Mouse (Mus musculus): ENCODE results near the gene Sec24a.
A peak's percentile ranks its signal among the peaks of the same experiment; 100 is the strongest.
"Not testable (repeated sequence)": the region's sequence is repeated elsewhere in the genome, so short reads cannot be mapped to it uniquely, and the experiment has no call there.

Gene Sec24a

GRCm38 (mm10) chr11:51688330-51689328 is 74.8 kb downstream of the Sec24a start, which contains the start of gene 0610009B22Rik:
Gene 0610009B22Rik, minus strand, starts transcription at chr11:51688874.
- peak; percentile 99 to 100 for DNase-seq (ENCODE audit: low spot score in 2 of 2)

DNA sequence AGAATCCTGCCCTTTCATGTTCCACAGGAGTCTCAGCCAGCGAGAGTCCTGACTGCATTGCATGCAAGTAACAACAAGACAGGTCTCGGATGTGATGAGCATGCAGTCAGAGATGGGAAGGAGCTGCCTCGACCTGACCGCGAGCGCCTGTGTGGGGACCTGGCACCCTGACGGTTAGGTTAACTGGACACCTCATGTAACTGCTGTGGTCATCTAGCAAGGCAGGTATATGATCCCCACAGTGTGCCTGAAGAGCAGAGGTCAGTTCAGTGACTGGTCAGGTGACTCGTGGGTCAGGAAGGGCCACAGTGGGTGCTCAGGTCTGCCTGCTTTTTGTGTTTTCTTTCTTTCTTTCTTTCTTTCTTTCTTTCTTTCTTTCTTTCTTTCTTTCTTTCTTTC is 81.5 kb downstream of the Sec24a start:
- DNase-seq (ENCODE audit: low spot score in 2 of 2), result no peak

DNA sequence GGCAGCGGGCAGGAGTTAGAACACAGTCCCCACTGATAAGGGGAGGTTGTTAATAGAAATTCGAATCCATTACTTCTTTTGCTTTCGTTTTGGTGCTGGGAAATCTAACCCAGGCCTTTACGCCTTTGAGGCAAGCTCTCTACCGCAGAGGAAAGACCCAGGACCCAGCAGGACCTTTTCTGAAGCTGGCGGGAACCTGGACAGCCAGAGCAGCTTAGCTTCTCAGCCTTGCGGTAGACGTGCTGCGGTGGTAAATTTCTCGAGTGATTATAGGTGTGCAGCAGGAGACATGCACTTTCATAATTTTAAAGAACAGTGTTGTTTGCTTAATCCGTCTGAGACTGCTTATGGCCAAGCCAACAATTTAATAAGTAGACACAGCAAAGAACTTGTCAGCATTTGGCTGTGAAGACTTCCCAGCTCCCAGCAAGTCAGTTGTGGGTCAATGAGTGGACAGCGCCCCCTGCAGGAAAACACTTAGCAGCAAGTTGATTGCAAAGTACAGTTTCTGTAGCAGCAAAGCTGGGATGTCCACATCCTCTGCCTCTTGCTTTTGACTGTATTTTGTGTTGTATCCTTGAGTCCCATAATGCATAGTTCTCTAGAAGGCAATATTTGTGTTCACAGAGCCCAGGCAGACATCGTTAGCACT is 82.0 kb downstream of the Sec24a start:
- peak; percentile 50 to 82 for DNase-seq (ENCODE audit: low spot score in 2 of 2)

DNA sequence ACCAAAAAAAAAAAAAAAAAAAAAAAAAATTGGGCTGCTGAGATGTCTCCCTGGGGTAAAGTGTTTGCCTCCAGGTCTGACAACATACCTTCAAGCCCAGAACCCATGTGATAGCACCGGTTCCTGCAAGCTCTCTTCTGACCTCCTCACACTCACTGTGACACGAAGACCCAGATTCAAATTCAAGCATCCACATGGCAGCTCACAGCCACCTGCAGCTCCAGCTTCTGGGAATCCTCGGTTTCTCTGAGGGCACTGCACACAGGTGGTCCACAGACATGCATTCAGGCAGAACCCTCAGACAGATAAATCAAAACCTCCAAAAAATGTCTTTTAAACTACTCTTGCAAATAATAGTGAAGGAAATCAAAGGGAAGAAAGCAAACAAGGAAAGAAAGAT is 84.0 kb downstream of the Sec24a start:
- no peak for DNase-seq (ENCODE audit: low spot score in 2 of 2)

DNA sequence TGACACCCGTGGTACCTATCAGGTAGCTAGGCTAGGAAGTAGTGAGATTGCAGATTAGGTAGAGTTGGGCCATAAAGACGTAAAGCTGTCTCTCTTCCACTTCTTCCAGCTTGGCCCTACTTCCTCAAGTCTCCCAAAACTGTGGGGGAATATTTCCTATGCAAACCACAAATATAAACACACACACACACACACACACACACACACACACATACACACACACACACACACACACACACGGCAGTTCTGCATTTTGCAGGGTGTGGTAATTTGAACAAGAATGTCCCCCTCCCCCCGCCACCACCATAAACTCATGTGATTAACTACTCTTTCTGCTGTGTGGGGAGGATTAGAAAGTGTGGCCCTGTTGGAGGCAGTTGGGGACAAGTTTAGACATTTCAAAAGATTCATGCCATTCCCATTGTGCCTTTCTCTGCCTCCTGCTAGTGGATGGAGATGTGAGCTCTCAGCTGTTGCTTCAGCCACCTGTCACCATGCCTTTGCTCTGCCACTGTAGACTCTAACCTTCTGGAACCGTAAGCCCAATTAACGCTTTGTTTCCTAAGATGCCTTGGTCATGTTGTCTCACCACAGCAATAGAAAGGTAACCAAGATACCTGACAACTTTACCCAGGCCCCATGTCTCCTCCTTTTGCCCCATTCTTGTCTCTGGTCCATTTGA is 85.6 kb downstream of the Sec24a start:
- no peak for DNase-seq (ENCODE audit: low spot score in 2 of 2)

GRCm38 (mm10) chr11:51675386-51675785 is 88.0 kb downstream of the Sec24a start:
- no peak for DNase-seq (ENCODE audit: low spot score in 2 of 2)

DNA sequence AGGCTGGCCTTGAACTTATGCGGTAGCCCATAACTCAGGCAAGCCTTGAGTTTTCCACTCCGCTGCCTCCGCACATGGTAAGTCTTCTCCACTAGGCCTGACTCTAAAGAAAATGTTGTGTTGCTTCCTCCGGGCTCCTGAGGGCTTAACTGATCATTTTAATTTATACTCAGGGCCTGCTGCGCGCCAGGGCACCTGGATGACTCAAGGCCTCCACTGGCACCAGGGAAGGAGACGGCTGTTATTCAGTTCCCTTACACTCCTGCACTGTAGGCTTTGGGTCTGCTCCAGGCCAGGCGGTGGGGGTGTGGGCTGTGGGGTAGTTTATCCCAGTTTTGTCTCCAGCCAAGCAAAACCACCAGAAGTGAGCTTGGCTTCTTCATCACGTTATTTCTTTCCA is 90.1 kb downstream of the Sec24a start:
- DNase-seq (ENCODE audit: low spot score in 2 of 2), result no peak

DNA sequence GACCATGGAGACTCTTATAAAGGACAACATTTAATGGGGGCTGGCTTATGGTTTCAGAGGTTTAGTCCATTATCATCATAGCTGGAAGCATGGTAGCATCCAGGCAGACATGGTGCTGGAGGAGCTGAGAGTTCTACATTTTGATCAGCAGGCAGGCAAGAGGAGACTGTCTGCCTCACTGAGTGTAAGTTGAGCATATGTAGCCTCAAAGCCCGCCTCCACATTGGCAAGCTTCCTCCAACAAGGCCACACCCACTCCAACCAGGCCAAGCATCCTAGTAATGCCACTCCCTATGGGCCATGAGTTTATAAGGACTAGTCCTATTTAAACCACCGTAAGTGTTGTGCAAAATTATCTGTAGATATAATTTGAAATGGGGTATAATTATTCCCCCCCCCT is 92.1 kb downstream of the Sec24a start:
- DNase-seq (ENCODE audit: low spot score in 2 of 2), result no peak

DNA sequence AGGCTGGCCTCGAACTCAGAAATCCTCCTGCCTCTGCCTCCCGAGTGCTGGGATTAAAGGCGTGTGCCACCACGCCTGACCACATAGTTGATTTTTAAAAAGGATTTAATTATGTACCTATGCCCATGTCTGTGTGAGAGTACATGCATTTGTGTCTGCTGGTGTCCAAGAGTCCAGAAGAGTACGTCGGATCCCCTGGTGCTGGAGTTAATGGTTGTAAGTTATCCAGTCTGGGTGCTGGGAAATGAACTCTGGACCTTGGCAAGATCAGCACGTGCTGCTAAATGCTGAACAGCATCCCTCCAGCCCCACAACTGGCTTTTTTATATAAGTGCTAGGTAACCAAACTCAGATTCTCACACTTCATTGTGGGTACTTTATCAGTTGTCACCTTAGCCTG is 92.6 kb downstream of the Sec24a start:
- DNase-seq (ENCODE audit: low spot score in 2 of 2), result no peak

GRCm38 (mm10) chr11:51664747-51665146 is 98.7 kb downstream of the Sec24a start:
- DNase-seq (ENCODE audit: low spot score in 2 of 2), result not testable (repeated sequence)

DNA sequence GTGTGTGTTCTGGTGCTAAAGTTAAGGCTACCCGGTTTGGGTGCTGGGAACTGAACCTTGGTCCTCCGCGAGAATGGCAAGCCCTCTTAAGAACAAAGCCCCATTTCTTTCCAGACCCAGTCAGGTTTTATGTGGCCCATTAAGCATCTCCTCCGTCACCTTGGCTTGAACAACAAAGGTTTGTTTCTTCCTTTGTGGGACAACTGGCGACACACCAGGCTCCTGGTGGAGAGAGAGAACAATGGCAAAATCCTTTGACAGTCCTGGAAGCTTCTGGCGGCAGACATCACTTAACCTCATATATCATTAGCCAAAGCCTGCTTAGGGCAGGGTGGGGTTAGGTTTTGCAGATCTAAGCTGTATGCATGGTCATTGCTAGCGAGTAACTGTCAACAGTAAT is 100.8 kb downstream of the Sec24a start:
- DNase-seq (ENCODE audit: low spot score in 2 of 2), result no peak

DNA sequence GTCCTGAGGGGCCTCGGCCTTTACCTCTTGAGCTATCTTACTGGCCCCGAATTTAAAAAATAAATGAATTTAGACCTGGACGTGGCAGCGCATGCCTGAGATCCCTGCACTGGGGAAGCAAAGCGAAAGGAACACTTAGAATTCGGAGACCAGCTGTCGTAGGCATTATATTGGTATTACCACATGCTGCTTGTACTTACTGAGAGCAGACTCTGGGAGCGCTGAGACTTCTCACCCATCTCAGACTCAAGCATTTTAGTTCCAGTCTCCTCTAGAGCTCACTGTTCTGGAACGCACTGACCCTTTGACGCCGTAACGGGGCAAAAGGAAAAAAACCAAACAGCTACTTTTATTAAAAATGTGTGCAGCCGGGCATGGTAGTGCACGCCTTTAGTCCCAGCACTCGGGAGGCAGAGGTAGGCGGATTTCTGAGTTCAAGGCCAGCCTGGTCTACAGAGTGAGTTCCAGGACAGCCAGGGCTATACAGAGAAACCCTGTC is 101.5 kb downstream of the Sec24a start:
- DNase-seq (ENCODE audit: low spot score in 2 of 2), result no peak

DNA sequence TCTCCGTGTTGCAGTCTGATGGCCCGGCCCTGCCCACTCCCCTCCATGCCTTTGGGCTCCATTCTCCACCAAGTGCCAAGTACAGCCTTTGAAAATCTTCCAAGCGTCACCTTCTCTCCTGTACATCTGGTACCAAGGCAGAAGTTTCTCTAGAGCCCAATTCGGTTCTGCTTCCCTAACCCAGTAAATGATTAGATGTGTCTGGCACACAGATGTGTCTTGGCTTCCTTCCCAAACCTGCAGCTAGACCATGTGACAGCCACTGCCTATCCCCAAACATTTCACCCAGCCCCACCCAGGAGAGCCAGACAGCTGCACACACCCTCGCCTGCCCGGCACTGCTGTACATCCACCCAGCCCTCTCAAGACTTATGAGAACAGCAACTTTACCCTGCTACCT is 104.7 kb downstream of the Sec24a start:
- DNase-seq (ENCODE audit: low spot score in 2 of 2), result peak in 1 of 2 experiments; percentile 55

DNA sequence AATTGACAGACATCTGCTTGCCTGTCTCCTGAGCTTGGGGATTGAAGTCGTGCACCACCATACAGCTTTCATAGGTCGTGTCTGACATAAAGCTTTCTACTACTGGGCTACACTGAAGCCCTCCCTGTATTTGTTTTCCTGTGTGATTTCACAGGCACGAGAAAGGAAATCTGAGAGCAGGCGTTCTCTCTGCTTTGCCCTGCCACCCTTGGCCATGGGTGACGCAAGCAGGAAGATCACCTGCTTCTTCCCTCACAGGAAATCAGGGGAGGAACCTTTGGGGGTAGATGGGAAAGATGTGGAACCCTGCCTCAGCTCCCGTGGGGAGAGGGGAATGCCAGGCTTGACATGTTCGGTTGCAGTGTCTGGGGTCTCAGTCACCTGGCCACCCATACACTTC is 105.1 kb downstream of the Sec24a start:
- no peak for DNase-seq (ENCODE audit: low spot score in 2 of 2)

DNA sequence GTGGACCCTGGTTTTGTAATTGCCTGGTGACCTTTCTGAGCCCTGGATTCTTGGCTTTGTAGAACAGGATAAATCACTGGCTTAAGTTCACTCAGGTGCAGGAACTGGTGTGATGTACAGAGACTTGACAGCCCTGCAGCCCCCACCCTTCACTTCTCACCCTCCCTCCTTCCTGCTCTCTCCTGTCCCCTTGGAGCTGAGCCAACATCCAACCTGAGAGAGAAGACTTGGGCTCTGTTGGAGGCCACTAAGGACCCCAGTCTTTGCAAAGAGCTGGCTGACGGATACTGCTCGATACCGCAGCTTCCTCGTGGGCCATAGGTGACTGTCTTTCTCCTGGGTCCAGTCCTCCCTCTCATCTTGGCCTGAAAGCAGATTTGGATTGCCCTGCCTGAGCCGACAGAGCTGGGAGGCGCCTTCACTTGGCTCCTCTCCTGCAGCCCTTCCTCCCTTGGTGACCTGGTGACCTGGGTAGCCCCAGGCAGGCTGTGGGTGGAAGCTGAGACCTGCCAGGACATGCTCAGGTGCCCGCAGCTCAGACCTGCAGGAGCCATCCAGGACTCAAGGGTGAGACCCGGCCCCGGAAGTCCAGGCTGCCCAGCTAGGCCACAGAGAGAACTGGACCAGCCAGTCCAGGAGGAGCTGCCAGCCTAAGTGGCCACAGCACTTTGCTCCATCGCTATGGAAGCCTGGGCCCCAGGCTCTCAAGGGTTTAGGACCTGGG is 106.5 kb downstream of the Sec24a start:
- DNase-seq (ENCODE audit: low spot score in 2 of 2), result no peak

GRCm38 (mm10) chr11:51654891-51655290 is 108.5 kb downstream of the Sec24a start:
- no peak for DNase-seq (ENCODE audit: low spot score in 2 of 2)

DNA sequence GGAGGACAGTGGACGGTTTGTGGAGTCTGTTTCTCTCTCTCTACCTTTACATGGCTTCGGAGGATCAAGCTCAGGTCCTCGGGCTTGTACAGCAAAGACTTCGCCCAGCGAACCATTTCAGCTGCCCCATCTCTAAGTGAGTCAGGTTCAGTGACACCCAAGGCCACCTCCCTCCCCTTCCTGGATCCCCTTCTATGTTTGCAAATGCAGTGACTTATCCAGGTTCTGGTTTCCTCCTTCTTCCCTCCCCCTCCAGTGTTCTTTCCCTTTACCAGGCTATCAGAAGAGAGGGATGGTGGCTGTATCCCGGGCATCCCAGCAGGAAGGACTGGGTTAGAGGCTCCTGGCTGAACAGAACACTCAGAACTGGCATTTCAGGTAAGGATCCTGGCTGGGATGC is 109.7 kb downstream of the Sec24a start:
- no peak for DNase-seq (ENCODE audit: low spot score in 2 of 2)

DNA sequence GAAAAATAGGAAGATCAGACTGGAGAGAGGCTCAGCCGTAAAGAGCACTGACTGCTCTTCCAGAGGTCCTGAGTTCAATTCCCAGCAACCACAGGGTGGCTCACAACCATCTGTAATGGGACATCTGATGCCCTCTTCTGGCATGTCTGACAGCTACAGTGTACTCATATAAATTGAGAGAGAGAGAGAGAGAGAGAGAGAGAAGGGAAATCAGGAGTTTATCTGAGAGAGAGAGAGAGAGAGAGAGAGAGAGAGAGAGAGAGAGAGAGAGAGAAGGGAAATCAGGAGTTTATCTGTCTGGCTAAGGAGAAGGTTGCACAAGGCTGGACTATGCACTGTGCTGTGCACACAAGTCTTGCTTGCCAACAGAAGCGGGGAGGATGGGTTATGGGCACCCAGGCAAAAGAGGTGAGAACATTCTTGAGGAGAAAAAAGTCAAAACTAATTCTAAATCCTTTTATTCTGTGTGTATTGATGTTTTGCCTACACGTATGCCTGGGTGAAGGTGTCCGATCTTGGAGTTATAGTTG is 110.5 kb downstream of the Sec24a start:
- DNase-seq (ENCODE audit: low spot score in 2 of 2), result no peak

GRCm38 (mm10) chr11:51650691-51651515 is 112.5 kb downstream of the Sec24a start, which contains the start of the genes N4bp3 and D930048N14Rik:
Gene N4bp3, minus strand, starts transcription at chr11:51650842.
Gene D930048N14Rik, plus strand, starts transcription at chr11:51650954.
- DNase-seq (ENCODE audit: low spot score in 2 of 2), result peak; percentile 76 to 77

DNA sequence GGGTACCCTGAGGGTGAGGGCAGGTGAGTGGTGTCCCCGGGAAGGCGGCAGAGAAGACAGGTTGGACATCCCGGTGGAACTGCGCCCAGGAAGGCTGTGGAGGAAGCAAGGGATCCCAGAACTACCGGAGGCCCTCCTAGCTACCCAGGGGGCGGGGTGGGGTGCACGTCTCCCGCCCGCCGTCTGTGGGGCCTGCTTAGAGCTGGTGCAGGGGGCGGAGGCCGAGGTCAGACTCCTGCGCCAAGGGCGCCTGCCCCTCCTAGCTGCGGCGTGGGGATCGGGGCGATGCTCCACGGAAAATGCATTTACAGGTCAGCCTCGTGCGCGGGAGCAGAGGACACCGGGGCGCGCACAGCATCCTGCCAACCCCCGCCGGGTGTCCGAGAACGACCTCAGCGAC is 113.2 kb downstream of the Sec24a start:
- DNase-seq (ENCODE audit: low spot score in 2 of 2), result no peak
